Mouse (Mus musculus) MEL (cell line): ENCODE data around the gene Plxna4.

Experiments used
- MAX ChIP-seq: IDR thresholded peaks from 2 replicates; pipeline ENCODE4 v1.6.1; 2011; ENCODE audit warnings: low read length, improper control_type of control experiment
- MYC ChIP-seq: IDR thresholded peaks from 2 replicates; pipeline ENCODE4 v1.6.1; 2011; ENCODE audit warnings: low read depth, mild to moderate bottlenecking, low read length, improper control_type of control experiment, moderate library complexity
- NRF1 ChIP-seq: IDR thresholded peaks from 2 replicates; pipeline ENCODE4 v1.6.1; 2014; ENCODE audit warnings: low read depth, mild to moderate bottlenecking, inconsistent platforms, low read length, improper control_type of control experiment, moderate library complexity; ENCODE audit not compliant: poor library complexity, insufficient read depth, severe bottlenecking
- SIN3A ChIP-seq: IDR thresholded peaks from 2 replicates; pipeline ENCODE4 v1.6.1; 2012; ENCODE audit warnings: low read length, improper control_type of control experiment, inconsistent platforms
- TAL1 ChIP-seq: IDR thresholded peaks from 2 replicates; pipeline ENCODE4 v1.6.1; 2012; ENCODE audit warnings: mild to moderate bottlenecking, inconsistent platforms, low read length, moderate library complexity, mixed read lengths
- UBTF ChIP-seq: IDR thresholded peaks from 2 replicates; pipeline ENCODE4 v1.6.1; 2012; ENCODE audit warnings: low read depth, mild to moderate bottlenecking, inconsistent platforms, low read length, improper control_type of control experiment, moderate library complexity, borderline replicate concordance; ENCODE audit not compliant: insufficient read depth

GRCm38 (mm10) chr6:32120931-32121330 is 467.1 kb downstream of the Plxna4 start:
- TF ChIP-seq TAL1 (no peak), SIN3A (no peak), NRF1 (no peak), MAX (no peak), UBTF (no peak), MYC (no peak)
